Mouse (Mus musculus): ENCODE measurements around the gene Meis3. TPM values are rescaled to one million over a fixed set of nuclear protein-coding genes. Genes with fewer than 3 reads are reported as not detected.

The Meis3 gene
- total RNA-seq (2021): 10 to 100 TPM; 70.6 to 74.8 TPM

GRCm38 (mm10) chr7:16174597-16175541 is at the start of gene Meis3:
Gene Meis3, plus strand, starts transcription at chr7:16175090.
- peak; percentile 72 for DNase-seq
- intact Hi-C loops (cut with DNase I): no loop called here

- DNase-seq: no peak
- intact Hi-C loops (cut with DNase I): no loop called here
Observed at GRCm38 (mm10) chr7:16125829-16126228, 49.1 kb upstream of the Meis3 start.

GRCm38 (mm10) chr7:16128344-16128743 is 46.5 kb upstream of the Meis3 start:
- intact Hi-C loops (cut with DNase I): no loop called here
- DNase-seq: peak; percentile 65

GRCm38 (mm10) chr7:16128899-16129298 is 46.0 kb upstream of the Meis3 start:
- no peak for DNase-seq
- intact Hi-C loops (cut with DNase I): no loop called here

GRCm38 (mm10) chr7:16129421-16129845 is 45.5 kb upstream of the Meis3 start, which contains the start of gene Slc8a2:
Gene Slc8a2, plus strand, starts transcription at chr7:16129826.
- DNase-seq: peak; percentile 92
- intact Hi-C loops (cut with DNase I): no loop called here

GRCm38 (mm10) chr7:16129846-16130691 is 44.8 kb upstream of the Meis3 start:
- intact Hi-C loops (cut with DNase I): no loop called here
- DNase-seq: peak; percentile 86

- intact Hi-C loops (cut with DNase I): no loop called here
- DNase-seq: no peak
Observed at GRCm38 (mm10) chr7:16130956-16131634, 43.8 kb upstream of the Meis3 start.

- DNase-seq: no peak
- intact Hi-C loops (cut with DNase I): no loop called here
Observed at GRCm38 (mm10) chr7:16132161-16132581, 42.7 kb upstream of the Meis3 start.

- intact Hi-C loops (cut with DNase I): no loop called here
- no peak for DNase-seq
Observed at GRCm38 (mm10) chr7:16132926-16133325, 42.0 kb upstream of the Meis3 start.

- DNase-seq: no peak
- intact Hi-C loops (cut with DNase I): no loop called here
Observed at GRCm38 (mm10) chr7:16133691-16134090, 41.2 kb upstream of the Meis3 start.

GRCm38 (mm10) chr7:16134951-16135392 is 39.9 kb upstream of the Meis3 start:
- intact Hi-C loops (cut with DNase I): no loop called here
- DNase-seq: peak; percentile 39

- intact Hi-C loops (cut with DNase I): no loop called here
- DNase-seq: no peak
Observed at GRCm38 (mm10) chr7:16146489-16147410, 28.1 kb upstream of the Meis3 start.

GRCm38 (mm10) chr7:16147643-16148042 is 27.2 kb upstream of the Meis3 start:
- intact Hi-C loops (cut with DNase I): no loop called here
- DNase-seq: peak; percentile 41

GRCm38 (mm10) chr7:16149241-16149640 is 25.6 kb upstream of the Meis3 start:
- peak; percentile 78 for DNase-seq
- intact Hi-C loops (cut with DNase I): no loop called here

GRCm38 (mm10) chr7:16150191-16151145 is 24.4 kb upstream of the Meis3 start:
- intact Hi-C loops (cut with DNase I): loop anchor here (10.0 kb wide), 1 partner anchor 176 kb away; no protein-coding TSS in a partner anchor
- no peak for DNase-seq

GRCm38 (mm10) chr7:16153522-16153921 is 21.4 kb upstream of the Meis3 start:
- intact Hi-C loops (cut with DNase I): loop anchor here (2.0 to 10.0 kb wide), 2 partner anchors 55 to 179 kb away; partner anchors contain the start of gene Napa
- peak; percentile 67 for DNase-seq

- intact Hi-C loops (cut with DNase I): loop anchor here (10.0 kb wide), 1 partner anchor 181 kb away; no protein-coding TSS in a partner anchor
- DNase-seq: peak; percentile 69
Observed at GRCm38 (mm10) chr7:16155132-16155872, 19.6 kb upstream of the Meis3 start.

Data from left cerebral cortex, postnatal 4 days (tissue).